Mouse (Mus musculus) limb, embryonic 14.5 days (tissue): ENCODE measurements at regions not wholly inside any gene's neighbourhood (a gene's known extent, or its start where the extent isn't known, plus 50 kb on each side); places are given as distances from the start of the nearest gene placed in this dataset.

Experiments
- ATAC-seq: fragments of 200-750 bp; cut with Nextera tagmentation; 2 replicates; pipeline ENCODE4 v1.8.0; 2017; ENCODE audit warnings: low read depth, moderate number of reproducible peaks, moderate TSS enrichment; ENCODE audit not compliant: low FRiP score
- DNase-seq: peaks from one replicate; pipeline ENCODE4 v3.0.0-alpha.2; 2015; ENCODE audit warnings: low spot score
- H3K27ac ChIP-seq: fragments of 300-500 bp; sonication (generic); replicated peaks from 2 replicates; pipeline ENCODE4 v1.5.1; 2014; ENCODE audit warnings: low read depth, mild to moderate bottlenecking, low read length, moderate library complexity, mixed read lengths
- H3K27me3 ChIP-seq: fragments of 300-500 bp; sonication (generic); 2 replicates; pipeline ENCODE4 v1.6.1; 2014; ENCODE audit warnings: low read length, mixed read lengths; ENCODE audit not compliant: control insufficient read depth, insufficient read depth
- H3K36me3 ChIP-seq: fragments of 300-500 bp; sonication (generic); 2 replicates; pipeline ENCODE4 v1.6.1; 2014; ENCODE audit warnings: mild to moderate bottlenecking, low read length, moderate library complexity, mixed read lengths; ENCODE audit not compliant: control insufficient read depth, insufficient read depth
- H3K4me1 ChIP-seq: fragments of 300-500 bp; sonication (generic); 2 replicates; pipeline ENCODE4 v1.6.1; 2014; ENCODE audit warnings: antibody characterized with exemption, low read length, mixed read lengths; ENCODE audit not compliant: control insufficient read depth, insufficient read depth
- H3K4me2 ChIP-seq: fragments of 300-500 bp; sonication (generic); replicated peaks from 2 replicates; pipeline ENCODE4 v1.6.1; 2014; ENCODE audit warnings: low read depth, mild to moderate bottlenecking, low read length, moderate library complexity; ENCODE audit not compliant: severe bottlenecking
- H3K4me3 ChIP-seq: fragments of 300-500 bp; sonication (generic); replicated peaks from 2 replicates; pipeline ENCODE4 v1.5.1; 2014; ENCODE audit warnings: low read length
- H3K9ac ChIP-seq: fragments of 300-500 bp; sonication (generic); 2 replicates; pipeline ENCODE4 v1.6.1; 2014; ENCODE audit warnings: mild to moderate bottlenecking, low read depth, low read length, moderate library complexity; ENCODE audit not compliant: severe bottlenecking
- H3K9me3 ChIP-seq: fragments of 300-500 bp; sonication (generic); 2 replicates; pipeline ENCODE4 v1.6.1; 2016; ENCODE audit warnings: low read length; ENCODE audit not compliant: control insufficient read depth
- POLR2A ChIP-seq: fragments of 200-500 bp; IDR thresholded peaks from 2 replicates; pipeline ENCODE4 v1.8.0; 2012; ENCODE audit warnings: inconsistent platforms, mild to moderate bottlenecking, moderate library complexity, borderline replicate concordance; ENCODE audit not compliant: insufficient read depth, insufficient read length; ENCODE audit errors: extremely low read depth
- WGBS: fragments of 180-500 bp; shearing (Covaris S2); extraction: QIAGEN DNeasy Blood & Tissue Kit; methylation state at CpG from one replicate; pipeline ENCODE4 v1.1.7; 2014; 5-methylcytosine and 5-hydroxymethylcytosine counted together

DNA sequence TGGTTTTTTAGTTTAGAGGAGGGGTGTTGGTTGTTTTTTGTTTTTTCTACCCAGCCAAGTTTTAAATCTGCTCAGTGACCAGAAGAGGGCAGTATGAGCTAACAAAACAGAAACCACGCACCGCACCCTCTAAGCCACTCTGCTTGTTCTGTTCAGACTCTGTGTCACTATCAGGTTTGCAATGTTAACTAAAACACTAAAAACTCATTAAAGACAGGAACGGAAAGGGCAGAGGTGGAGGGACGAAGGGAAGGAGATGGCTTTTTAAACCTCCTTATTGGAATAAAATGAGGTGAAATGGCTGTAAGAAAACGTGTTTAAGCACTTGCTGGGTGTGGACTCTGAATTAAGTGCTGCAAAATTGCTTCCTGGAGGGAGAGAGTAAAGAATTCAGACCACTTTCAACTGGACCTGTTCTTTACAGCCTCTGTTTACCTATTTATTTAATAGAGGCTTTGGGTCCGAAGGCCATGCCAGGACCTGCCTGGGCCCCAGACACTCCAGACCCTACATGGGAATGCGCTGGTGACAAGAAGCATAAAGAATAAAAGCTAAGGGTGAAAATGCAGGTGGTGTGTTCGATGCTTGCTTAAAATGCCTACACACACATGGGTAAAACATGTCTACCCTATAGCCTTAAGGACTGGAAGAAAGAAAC is 116.1 kb upstream of the Olig3 start:
- Histone ChIP-seq H3K4me3 (no peak overlapping the region), H3K27me3 (no peaks in the 10 kb centered on the region), H3K36me3 (no peaks in the 10 kb centered on the region), H3K9ac (no peak overlapping the region), H3K4me2 (no peak overlapping the region), H3K4me1 (no peaks in the 10 kb centered on the region), H3K27ac (no peak overlapping the region), H3K9me3 (no peaks in the 10 kb centered on the region)
- WGBS, result 26% methylated on average over 8 of the region's 8 CpGs
- no peak for TF ChIP-seq POLR2A
- ATAC-seq (no peak), DNase-seq (peak; percentile 85)

DNA sequence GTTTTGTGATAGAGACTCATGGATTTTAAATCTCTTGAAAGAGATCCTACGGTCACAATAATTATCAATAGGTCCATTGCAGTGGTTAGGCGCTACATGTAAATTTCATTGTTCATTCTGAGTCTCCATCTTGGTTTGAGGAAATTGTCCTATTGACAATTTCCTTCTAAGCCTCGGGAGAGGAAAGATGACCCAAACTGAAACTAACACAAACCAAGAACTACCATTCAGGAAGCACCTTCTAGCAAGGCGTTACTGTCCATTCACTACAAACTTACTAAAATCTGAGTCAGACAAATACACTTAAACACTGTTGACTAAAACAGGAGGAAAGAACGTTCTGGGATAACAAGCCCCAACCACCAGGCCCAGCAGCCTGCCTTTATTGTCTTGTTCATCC is 140.1 kb upstream of the Olig3 start:
- WGBS, result 87% methylated on average over 5 of the region's 5 CpGs
- no peaks in the 10 kb centered on the region for H3K4me1 ChIP-seq
- H3K9me3 ChIP-seq, result no peaks in the 10 kb centered on the region
- H3K4me2 ChIP-seq, result no peak overlapping the region
- no peak overlapping the region for H3K27ac ChIP-seq
- ATAC-seq, result no peak
- H3K27me3 ChIP-seq, result no peaks in the 10 kb centered on the region
- no peak for DNase-seq
- TF ChIP-seq POLR2A, result no peak
- no peaks in the 10 kb centered on the region for H3K36me3 ChIP-seq
- no peak overlapping the region for H3K4me3 ChIP-seq
- no peak overlapping the region for H3K9ac ChIP-seq

DNA sequence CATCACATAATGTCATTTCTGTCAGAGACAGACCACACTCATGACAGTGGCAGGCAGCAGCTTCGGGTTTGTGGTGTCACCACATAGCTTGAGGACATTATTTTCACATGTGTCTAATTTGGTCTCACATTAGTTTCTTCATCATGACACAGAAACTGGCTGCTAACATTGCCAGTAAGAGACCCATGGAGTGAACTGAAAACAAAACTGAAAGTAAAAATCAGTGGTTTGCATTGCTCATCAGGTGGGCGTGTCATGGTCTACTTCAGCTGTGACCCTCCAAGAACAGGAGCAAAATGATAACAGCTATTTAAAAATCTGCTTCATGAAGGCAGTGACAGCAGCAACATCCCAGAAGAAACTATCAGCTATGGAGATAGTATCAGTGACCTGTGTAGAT is 146.6 kb upstream of the Olig3 start:
- no peak overlapping the region for H3K4me3 ChIP-seq
- H3K4me1 ChIP-seq, result no peaks in the 10 kb centered on the region
- no peaks in the 10 kb centered on the region for H3K27me3 ChIP-seq
- no peak for ATAC-seq
- no peak overlapping the region for H3K27ac ChIP-seq
- no peaks in the 10 kb centered on the region for H3K36me3 ChIP-seq
- H3K4me2 ChIP-seq, result no peak overlapping the region
- H3K9me3 ChIP-seq, result no peaks in the 10 kb centered on the region
- 88% methylated on average over 2 of the region's 2 CpGs for WGBS
- H3K9ac ChIP-seq, result no peak overlapping the region
- no peak for DNase-seq
- TF ChIP-seq POLR2A, result no peak

DNA sequence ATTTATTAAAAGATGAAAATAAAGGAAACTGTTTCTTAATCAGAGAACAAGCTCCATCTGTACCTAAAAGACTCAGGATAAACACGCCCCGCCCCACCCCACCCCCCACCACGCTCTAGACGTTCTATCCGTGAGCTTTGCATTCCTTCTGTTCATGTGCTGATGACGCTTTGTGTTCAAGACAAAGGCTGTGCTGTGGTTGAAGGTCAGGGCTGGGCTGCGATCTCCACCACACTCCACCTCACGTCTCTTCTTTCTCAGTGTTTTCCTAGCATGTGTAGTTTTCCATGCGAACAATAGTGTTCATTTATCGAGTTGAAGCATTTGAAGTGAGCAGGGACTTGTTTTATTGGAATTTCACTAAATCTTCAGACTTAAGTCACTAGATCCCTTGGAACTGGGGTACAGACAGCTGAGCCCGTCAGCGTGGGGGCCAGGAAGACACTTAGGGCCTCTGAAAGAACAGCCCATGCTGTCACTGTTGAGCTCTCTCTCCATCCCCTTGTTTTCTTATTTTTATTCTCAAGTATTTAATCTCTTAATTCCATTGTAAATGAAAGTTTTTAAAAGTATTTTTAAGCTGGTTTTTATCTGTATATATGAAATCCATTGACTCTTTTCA is 148.1 kb upstream of the Olig3 start:
- H3K27me3 ChIP-seq, result no peaks in the 10 kb centered on the region
- no peaks in the 10 kb centered on the region for H3K36me3 ChIP-seq
- no peaks in the 10 kb centered on the region for H3K4me1 ChIP-seq
- ATAC-seq (no peak), DNase-seq (no peak)
- no peak for TF ChIP-seq POLR2A
- 0 out of 2 replicates have a peak overlapping the region, but pooled peaks have one; percentile 16 for H3K4me2 ChIP-seq
- H3K27ac ChIP-seq, result no peak overlapping the region
- H3K9me3 ChIP-seq, result no peaks in the 10 kb centered on the region
- H3K4me3 ChIP-seq, result no peak overlapping the region
- 30% methylated on average over 12 of the region's 12 CpGs for WGBS
- no peak overlapping the region for H3K9ac ChIP-seq

DNA sequence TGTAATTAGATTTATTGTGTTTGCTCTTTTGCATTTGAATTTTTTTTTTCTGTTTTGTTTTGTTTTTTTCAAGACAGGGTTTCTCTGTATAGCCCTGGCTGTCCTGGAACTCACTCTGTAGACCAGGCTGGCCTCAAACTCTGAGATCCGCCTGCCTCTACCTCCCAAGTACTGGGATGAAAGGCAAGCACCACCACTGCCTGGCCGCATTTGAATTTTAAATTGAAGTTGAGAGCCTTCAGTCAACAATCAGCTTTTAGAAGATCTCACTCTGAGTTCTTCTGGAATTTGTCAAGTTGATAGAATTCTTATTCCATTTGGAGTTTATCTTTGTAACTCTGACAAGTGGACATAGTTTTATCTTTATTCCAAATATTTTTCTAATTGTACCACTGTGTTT is 148.8 kb upstream of the Olig3 start:
- no peak for TF ChIP-seq POLR2A
- no peak overlapping the region for H3K9ac ChIP-seq
- no peak overlapping the region for H3K4me2 ChIP-seq
- H3K4me1 ChIP-seq, result no peaks in the 10 kb centered on the region
- no peak overlapping the region for H3K27ac ChIP-seq
- H3K9me3 ChIP-seq, result no peaks in the 10 kb centered on the region
- WGBS, result 90% methylated on average over 2 of the region's 2 CpGs
- ATAC-seq (no peak), DNase-seq (no peak)
- no peaks in the 10 kb centered on the region for H3K36me3 ChIP-seq
- H3K27me3 ChIP-seq, result no peaks in the 10 kb centered on the region
- no peak overlapping the region for H3K4me3 ChIP-seq
